Mouse (Mus musculus) MEL (cell line): ENCODE results near the gene Gm14327. TPM values are rescaled to one million over a fixed set of nuclear protein-coding genes. Genes with fewer than 3 reads are reported as not detected.

Source experiments
- polyA plus RNA-seq, 2 experiments: library from polyadenylated mRNA; stranded (reverse) in 1 of 2; unstranded in 1 of 2; fragments of >175 nt in 1 of 2; fragments of >200 nt in 1 of 2; gene quantifications; 2 replicates each; pipeline versions ENCODE4 v1.2.1 to v1.2.4; 2012; ENCODE audit warnings: low replicate concordance in 2 of 2, low read depth in 1 of 2; ENCODE audit not compliant: insufficient read length in 2 of 2, insufficient read depth in 1 of 2, missing spikeins in 1 of 2
- total RNA-seq: library from RNA; depleted of rRNA; stranded (reverse); fragments of 300-350 nt; gene quantifications from 2 replicates; pipeline ENCODE4 v1.2.3, GENCODE M21; 2012; rRNA removed

Gm14327 gene
- total and polyA plus RNA-seq, 3 experiments, result not detected

Other genes with a start within 250 kb of the Gm14327 start
- 0.39 TPM in 2 replicates for gene Gm14322, start 137.8 kb upstream of the Gm14327 start, total RNA-seq
- not detected for gene Gm14322, start 137.8 kb upstream of the Gm14327 start, polyA plus RNA-seq
- gene Gm14325, start 56.8 kb upstream of the Gm14327 start, total RNA-seq, result 19.3 and 23.9 TPM in 2 replicates
- gene Gm14325, start 56.8 kb upstream of the Gm14327 start, polyA plus RNA-seq, result 1,000 to 10,000 TPM in 1 of 2 experiments, 1 to 10 TPM in 1; 6.6 to 3,002 TPM
- gene Zfp972, start 28.5 kb downstream of the Gm14327 start, total RNA-seq, result 0.23 TPM in 1 of 2 replicates, not detected in the other
- gene Zfp972, start 28.5 kb downstream of the Gm14327 start, polyA plus RNA-seq, result under 1 TPM in 1 of 2 experiments, not detected in 1; 0.26 TPM
- gene Gm14326, start 60.2 kb downstream of the Gm14327 start, total RNA-seq, result 13.3 and 17.1 TPM in 2 replicates
- 10 to 100 TPM in 1 of 2 experiments, not detected in 1; 10.3 TPM for gene Gm14326, start 60.2 kb downstream of the Gm14327 start, polyA plus RNA-seq
- gene Zfp971, start 126.2 kb downstream of the Gm14327 start, total RNA-seq, result 46.7 and 59.7 TPM in 2 replicates
- gene Zfp971, start 126.2 kb downstream of the Gm14327 start, polyA plus RNA-seq, result over 10,000 TPM in 1 of 2 experiments, 10 to 100 TPM in 1; 17.7 to 10,023 TPM
- not detected in 2 replicates for gene Zfp931, start 181.4 kb downstream of the Gm14327 start, total RNA-seq
- gene Zfp931, start 181.4 kb downstream of the Gm14327 start, polyA plus RNA-seq, result under 1 TPM in 1 of 2 experiments, not detected in 1; 0.15 TPM
- gene Phactr3, start 221.9 kb downstream of the Gm14327 start, total RNA-seq, result not detected in 2 replicates
- gene Phactr3, start 221.9 kb downstream of the Gm14327 start, polyA plus RNA-seq, result not detected